Mouse (Mus musculus) limb, embryonic 14.5 days (tissue): ENCODE measurements around the gene Pcgf1. TPM values are rescaled to one million over a fixed set of nuclear protein-coding genes. Genes with fewer than 3 reads are reported as not detected.

Source experiments
- ATAC-seq: fragments of 200-750 bp; cut with Nextera tagmentation; 2 replicates; pipeline ENCODE4 v1.8.0; 2017; ENCODE audit warnings: low read depth, moderate number of reproducible peaks, moderate TSS enrichment; ENCODE audit not compliant: low FRiP score
- DNase-seq: peaks from one replicate; pipeline ENCODE4 v3.0.0-alpha.2; 2015; ENCODE audit warnings: low spot score
- H3K27ac ChIP-seq: fragments of 300-500 bp; sonication (generic); replicated peaks from 2 replicates; pipeline ENCODE4 v1.5.1; 2014; ENCODE audit warnings: low read depth, mild to moderate bottlenecking, low read length, moderate library complexity, mixed read lengths
- H3K27me3 ChIP-seq: fragments of 300-500 bp; sonication (generic); 2 replicates; pipeline ENCODE4 v1.6.1; 2014; ENCODE audit warnings: low read length, mixed read lengths; ENCODE audit not compliant: control insufficient read depth, insufficient read depth
- H3K36me3 ChIP-seq: fragments of 300-500 bp; sonication (generic); 2 replicates; pipeline ENCODE4 v1.6.1; 2014; ENCODE audit warnings: mild to moderate bottlenecking, low read length, moderate library complexity, mixed read lengths; ENCODE audit not compliant: control insufficient read depth, insufficient read depth
- H3K4me1 ChIP-seq: fragments of 300-500 bp; sonication (generic); 2 replicates; pipeline ENCODE4 v1.6.1; 2014; ENCODE audit warnings: antibody characterized with exemption, low read length, mixed read lengths; ENCODE audit not compliant: control insufficient read depth, insufficient read depth
- H3K4me2 ChIP-seq: fragments of 300-500 bp; sonication (generic); replicated peaks from 2 replicates; pipeline ENCODE4 v1.6.1; 2014; ENCODE audit warnings: low read depth, mild to moderate bottlenecking, low read length, moderate library complexity; ENCODE audit not compliant: severe bottlenecking
- H3K4me3 ChIP-seq: fragments of 300-500 bp; sonication (generic); replicated peaks from 2 replicates; pipeline ENCODE4 v1.5.1; 2014; ENCODE audit warnings: low read length
- H3K9ac ChIP-seq: fragments of 300-500 bp; sonication (generic); 2 replicates; pipeline ENCODE4 v1.6.1; 2014; ENCODE audit warnings: mild to moderate bottlenecking, low read depth, low read length, moderate library complexity; ENCODE audit not compliant: severe bottlenecking
- H3K9me3 ChIP-seq: fragments of 300-500 bp; sonication (generic); 2 replicates; pipeline ENCODE4 v1.6.1; 2016; ENCODE audit warnings: low read length; ENCODE audit not compliant: control insufficient read depth
- POLR2A ChIP-seq: fragments of 200-500 bp; IDR thresholded peaks from 2 replicates; pipeline ENCODE4 v1.8.0; 2012; ENCODE audit warnings: inconsistent platforms, mild to moderate bottlenecking, moderate library complexity, borderline replicate concordance; ENCODE audit not compliant: insufficient read depth, insufficient read length; ENCODE audit errors: extremely low read depth
- WGBS: fragments of 180-500 bp; shearing (Covaris S2); extraction: QIAGEN DNeasy Blood & Tissue Kit; methylation state at CpG from one replicate; pipeline ENCODE4 v1.1.7; 2014; 5-methylcytosine and 5-hydroxymethylcytosine counted together
- polyA plus RNA-seq, 2 experiments: library from polyadenylated mRNA; depleted of rRNA in 1 of 2; stranded (reverse) in 1 of 2; unstranded in 1 of 2; fragments of >200 nt; fragmentation: Nextera tagmentation in 1 of 2; extraction: Ambion mirVana in 1 of 2; gene quantifications; 2 replicates each; pipeline versions ENCODE4 v1.2.1 to v1.2.3; 2012 to 2014

Pcgf1 gene
- polyA plus RNA-seq, 2 experiments, result 28.2 to 49.8 TPM

DNA sequence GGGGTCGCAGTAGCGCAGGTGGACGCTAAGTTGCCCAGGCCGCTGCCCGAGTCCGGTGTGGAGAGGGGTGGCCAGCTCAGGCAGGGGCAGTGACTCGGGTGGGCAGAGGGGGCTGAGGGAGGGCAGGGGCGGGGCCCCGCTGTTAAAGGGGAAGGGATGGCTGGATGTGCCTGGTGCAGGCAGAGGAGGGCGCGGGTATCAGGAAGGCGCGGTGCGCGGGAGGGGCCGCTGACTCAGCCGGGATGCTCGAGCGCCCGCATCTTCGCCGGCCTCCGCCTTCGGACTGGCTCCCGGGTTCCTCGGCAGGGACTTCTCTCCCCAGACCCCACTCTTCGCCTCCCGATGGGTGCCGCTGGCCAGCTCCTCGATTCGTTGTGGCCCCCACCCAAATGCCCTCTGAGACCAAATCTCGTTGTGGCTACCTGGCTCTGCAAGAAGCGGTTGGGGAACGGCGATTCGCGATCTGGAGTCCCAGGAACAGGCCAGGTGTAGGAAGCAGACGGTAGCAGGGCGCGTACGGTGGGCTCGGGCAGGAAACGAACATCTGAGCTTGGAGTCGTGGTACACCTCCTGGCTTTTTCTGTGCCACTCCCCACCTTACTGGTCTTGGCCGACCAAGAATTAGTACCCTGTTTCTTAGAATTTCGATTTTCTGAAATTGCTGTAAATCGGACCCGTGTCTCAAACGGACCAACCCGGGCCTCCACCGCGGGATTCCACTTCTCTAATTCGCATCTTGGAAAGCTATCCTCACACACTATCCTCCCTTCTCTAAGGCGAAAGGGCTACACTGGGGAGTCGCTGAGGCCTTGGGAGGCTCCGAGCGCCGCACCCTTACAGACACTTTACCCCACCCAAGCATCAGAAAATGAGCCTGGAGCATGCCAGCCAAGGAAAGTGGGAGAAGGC is 7.1 kb upstream of the Pcgf1 start:
- H3K27ac ChIP-seq, result no peak overlapping the region

DNA sequence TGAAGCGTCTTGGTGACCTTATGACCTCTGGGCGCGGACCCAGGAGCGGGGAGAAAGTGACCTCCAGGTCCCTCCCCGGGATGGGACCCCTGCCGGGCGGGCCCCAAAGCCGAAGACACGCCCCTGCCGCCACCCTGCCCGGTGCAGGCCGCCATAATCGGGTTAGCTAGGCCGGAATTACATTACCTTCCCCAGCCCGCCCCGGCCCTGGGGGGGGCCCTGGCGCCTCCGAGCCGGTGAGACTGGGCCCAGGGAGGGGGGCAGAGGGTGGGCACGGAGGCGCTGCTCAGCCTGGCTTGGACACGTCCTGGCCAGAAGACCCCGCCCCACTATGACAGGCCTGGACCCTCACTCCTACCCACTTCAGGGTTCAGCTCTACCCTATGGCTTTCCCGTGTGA is 6.4 kb upstream of the Pcgf1 start:
- no peak for TF ChIP-seq POLR2A
- Histone ChIP-seq H3K36me3 (no peaks in the 10 kb centered on the region), H3K27ac (no peak overlapping the region), H3K9ac (no peak overlapping the region), H3K9me3 (no peaks in the 10 kb centered on the region), H3K4me1 (no peaks in the 10 kb centered on the region), H3K4me3 (peak overlapping the region; percentile 17), H3K27me3 (peaks cover 89% of the 10 kb centered on the region), H3K4me2 (no peak overlapping the region)
- 0% methylated on average over 19 of the region's 24 CpGs for WGBS
- no peak for ATAC-seq
- no peak for DNase-seq

More for the DNA sequence above, 7.1 kb upstream of the Pcgf1 start:
- WGBS, result 2% methylated on average over 51 of the region's 58 CpGs
- Histone ChIP-seq H3K9me3 (no peaks in the 10 kb centered on the region), H3K4me3 (peak overlapping the region; percentile 17), H3K4me1 (no peaks in the 10 kb centered on the region), H3K27me3 (peaks cover 92% of the 10 kb centered on the region), H3K9ac (0 out of 2 replicates have a peak overlapping the region, but pooled peaks have one; percentile 12), H3K36me3 (no peaks in the 10 kb centered on the region), H3K4me2 (peak overlapping the region; percentile 32)
- TF ChIP-seq POLR2A, result no peak
- ATAC-seq, result no peak
- no peak for DNase-seq

DNA sequence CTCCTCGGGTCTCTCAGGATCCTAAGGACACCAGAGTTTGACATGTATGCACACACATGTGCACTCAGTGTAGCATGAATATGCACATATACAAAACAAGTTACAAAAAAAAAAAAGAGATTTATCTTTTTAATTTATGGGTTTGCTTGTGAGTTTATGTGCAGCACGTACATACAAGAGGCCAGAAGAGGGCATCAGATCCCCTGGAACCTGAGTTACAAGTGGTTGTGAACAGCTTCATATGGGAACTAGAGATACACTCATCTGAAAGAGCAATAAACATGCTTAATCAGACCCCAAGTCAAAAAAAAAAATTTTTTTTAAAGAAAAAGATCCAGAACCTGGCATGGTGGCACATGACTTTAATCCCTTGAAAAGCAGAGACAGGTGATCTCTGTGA is 2.7 kb upstream of the Pcgf1 start:
- Histone ChIP-seq H3K27me3 (peaks cover 52% of the 10 kb centered on the region), H3K9ac (no peak overlapping the region), H3K9me3 (no peaks in the 10 kb centered on the region), H3K4me2 (no peak overlapping the region), H3K4me3 (no peak overlapping the region), H3K27ac (no peak overlapping the region), H3K36me3 (peaks cover 5% of the 10 kb centered on the region; the same call in 1 of the 2 replicates), H3K4me1 (0 out of 2 replicates have a peak, but pooled peaks cover 5% of the 10 kb centered on the region)
- 19% methylated on average over 2 of the region's 2 CpGs for WGBS
- TF ChIP-seq POLR2A, result no peak
- DNase-seq (no peak), ATAC-seq (no peak)

DNA sequence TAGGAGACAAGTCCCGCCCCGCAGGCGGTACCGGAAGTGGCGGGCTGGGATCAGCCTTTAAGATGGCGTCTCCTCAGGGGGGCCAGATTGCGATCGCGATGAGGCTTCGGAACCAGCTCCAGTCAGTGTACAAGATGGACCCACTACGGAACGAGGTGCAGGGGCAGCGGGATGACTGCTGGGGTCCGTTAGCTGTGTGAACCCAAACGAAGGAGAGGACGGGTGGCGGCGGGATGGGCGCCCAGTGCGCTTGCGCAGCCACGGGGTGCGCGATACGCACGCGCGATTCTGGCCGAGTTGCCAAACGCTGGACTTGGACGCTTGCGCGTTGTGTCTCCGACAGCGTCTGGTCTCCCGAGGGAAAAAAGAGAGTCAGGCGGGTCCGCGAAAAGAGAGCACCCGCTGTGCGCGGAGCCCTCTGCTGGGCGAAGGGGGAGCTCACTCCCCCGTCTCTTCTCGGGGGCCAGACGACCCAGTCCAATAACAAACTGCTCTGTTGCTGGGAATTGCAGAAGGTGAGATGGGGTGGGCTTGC is 722 bp downstream of the Pcgf1 start:
- Histone ChIP-seq H3K4me3 (peak overlapping the region; percentile 78), H3K9ac (peak overlapping the region; percentile 73), H3K27me3 (peaks cover 24% of the 10 kb centered on the region), H3K9me3 (no peaks in the 10 kb centered on the region), H3K4me2 (peak overlapping the region; percentile 75), H3K36me3 (peaks cover 26% of the 10 kb centered on the region), H3K27ac (peak overlapping the region; percentile 82), H3K4me1 (0 out of 2 replicates have a peak, but pooled peaks cover 5% of the 10 kb centered on the region)
- DNase-seq, result peak; percentile 88
- under 1% methylated on average over 46 of the region's 46 CpGs for WGBS
- ATAC-seq, result peak; percentile 95
- peak; percentile 28; the same call in 1 of the 2 replicates for TF ChIP-seq POLR2A

DNA sequence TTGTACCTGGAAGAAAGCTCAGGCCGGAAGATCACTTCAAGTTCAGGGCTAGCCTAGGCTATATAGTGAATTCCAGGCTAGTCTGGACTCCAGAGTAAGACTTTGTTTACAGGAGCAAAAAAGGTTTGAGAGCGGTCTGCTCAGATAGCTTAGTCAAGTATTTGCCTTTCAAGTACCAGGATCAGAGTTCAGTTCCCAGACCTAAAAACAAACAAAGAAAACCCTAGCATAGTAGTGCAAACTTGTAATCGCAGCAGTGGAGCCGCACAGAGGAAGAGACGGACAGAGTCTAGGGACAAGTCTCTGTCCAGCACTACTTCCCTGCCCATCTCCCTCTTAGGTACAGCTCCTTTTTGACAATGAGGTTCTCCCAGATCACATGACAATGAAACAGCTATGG is 2.5 kb downstream of the Pcgf1 start:
- H3K27ac ChIP-seq, result no peak overlapping the region
- no peak overlapping the region for H3K4me2 ChIP-seq
- no peak overlapping the region for H3K4me3 ChIP-seq
- peaks cover 28% of the 10 kb centered on the region for H3K27me3 ChIP-seq
- no peak for ATAC-seq
- 0 out of 2 replicates have a peak, but pooled peaks cover 5% of the 10 kb centered on the region for H3K4me1 ChIP-seq
- WGBS, result 96% methylated on average over 5 of the region's 5 CpGs
- TF ChIP-seq POLR2A, result no peak
- no peak overlapping the region for H3K9ac ChIP-seq
- H3K36me3 ChIP-seq, result peaks cover 26% of the 10 kb centered on the region
- no peak for DNase-seq
- no peaks in the 10 kb centered on the region for H3K9me3 ChIP-seq
